Mouse (Mus musculus): ENCODE results near the gene Gm28551.

- TF ChIP-seq CTCF (conservative IDR thresholded peaks at IDR 0.05; ENCODE audit: low read length), result no peak
- no peak for TF ChIP-seq NANOG (IDR thresholded peaks at IDR 0.05; ENCODE audit: borderline replicate concordance, low read length)
- TF ChIP-seq POU5F1 (IDR thresholded peaks at IDR 0.05; ENCODE audit: borderline replicate concordance, low read length), result no peak
Observed at GRCm38 (mm10) chr1:53377731-53378130, 25.3 kb upstream of the Gm28551 start.

All from E14TG2a.4 (cell line).